Mouse (Mus musculus) stomach, postnatal 0 days (tissue): ENCODE measurements around the gene Slf1. TPM values are rescaled to one million over a fixed set of nuclear protein-coding genes. Genes with fewer than 3 reads are reported as not detected.

Experiments used
- ATAC-seq: fragments of 200-750 bp; cut with Nextera tagmentation; 2 replicates; pipeline ENCODE4 v1.8.0; 2017; ENCODE audit not compliant: low FRiP score, low TSS enrichment
- DNase-seq: peaks from one replicate; pipeline ENCODE4 v3.0.0-alpha.2; 2016; ENCODE audit warnings: low spot score
- H3K27ac ChIP-seq: fragments of 300-500 bp; sonication (generic); replicated peaks from 2 replicates; pipeline ENCODE4 v1.5.1; 2014; ENCODE audit warnings: mild to moderate bottlenecking, control low read depth
- H3K27me3 ChIP-seq: fragments of 300-500 bp; sonication (generic); 2 replicates; pipeline ENCODE4 v1.6.1; 2014; ENCODE audit warnings: low read length; ENCODE audit not compliant: control insufficient read depth, insufficient read depth
- H3K36me3 ChIP-seq: fragments of 300-500 bp; sonication (generic); 2 replicates; pipeline ENCODE4 v1.6.1; 2014; ENCODE audit warnings: low read length, mixed read lengths; ENCODE audit not compliant: control insufficient read depth, insufficient read depth
- H3K4me1 ChIP-seq: fragments of 300-500 bp; sonication (generic); replicated peaks from 2 replicates; pipeline ENCODE4 v1.6.1; 2014; ENCODE audit warnings: antibody characterized with exemption; ENCODE audit not compliant: control insufficient read depth, insufficient read depth
- H3K4me2 ChIP-seq: fragments of 300-500 bp; sonication (generic); replicated peaks from 2 replicates; pipeline ENCODE4 v1.6.1; 2014; ENCODE audit warnings: low read depth, mild to moderate bottlenecking, control low read depth, moderate library complexity
- H3K4me3 ChIP-seq: fragments of 300-500 bp; sonication (generic); 2 replicates; pipeline ENCODE4 v1.5.1; 2014; ENCODE audit warnings: low read depth, low read length, control low read depth
- H3K9ac ChIP-seq: fragments of 300-500 bp; sonication (generic); 2 replicates; pipeline ENCODE4 v1.6.1; 2014; ENCODE audit warnings: mild to moderate bottlenecking, low read length, control low read depth, mixed read lengths
- H3K9me3 ChIP-seq: fragments of 300-500 bp; sonication (generic); 2 replicates; pipeline ENCODE4 v1.6.1; 2016; ENCODE audit warnings: low read length; ENCODE audit not compliant: control insufficient read depth
- CTCF ChIP-seq: IDR thresholded peaks from 2 replicates; pipeline ENCODE4 v1.5.1; 2016; ENCODE audit warnings: antibody characterized with exemption, low read depth, mild to moderate bottlenecking, moderate library complexity
- EP300 ChIP-seq: optimal IDR thresholded peaks from 2 replicates; pipeline ENCODE3; 2016; ENCODE audit warnings: antibody characterized with exemption
- WGBS: fragments of 180-500 bp; shearing (Covaris S2); extraction: QIAGEN DNeasy Blood & Tissue Kit; methylation state at CpG from one replicate; pipeline ENCODE4 v1.1.7; 2014; 5-methylcytosine and 5-hydroxymethylcytosine counted together
- polyA plus RNA-seq: library from polyadenylated mRNA; unstranded; fragments of >200 nt; fragmentation: Nextera tagmentation; extraction: Ambion mirVana; gene quantifications from 2 replicates; pipeline ENCODE4 v1.2.1, GENCODE M21; 2015

Slf1 gene
- 14.9 and 17.1 TPM in 2 replicates for polyA plus RNA-seq

GRCm38 (mm10) chr13:77134931-77135620 lies at the start of gene Slf1, which contains the start of gene 2210408I21Rik:
TSS of gene Slf1 (minus strand) at chr13:77135473.
TSS of gene 2210408I21Rik (plus strand) at chr13:77135540.
- peak; percentile 99 for ATAC-seq
- Histone ChIP-seq H3K4me3 (peak within 1 kb of the TSS; percentile 84), H3K4me2 (peak within 1 kb of the TSS; percentile 62), H3K9ac (peak within 1 kb of the TSS; percentile 82), H3K4me1 (no peaks in the 10 kb centered on the region), H3K9me3 (no peaks in the 10 kb centered on the region), H3K27me3 (no peaks in the 10 kb centered on the region), H3K27ac (peak within 1 kb of the TSS; percentile 86), H3K36me3 (no peaks in the 10 kb centered on the region)
- TF ChIP-seq CTCF = no peak
- no peak for TF ChIP-seq EP300
- DNase-seq = peak; percentile 92
- 1% methylated on average over 63 of the region's 65 CpGs for WGBS

- Histone ChIP-seq H3K36me3 (no peaks in the 10 kb centered on the region), H3K9ac (no peak overlapping the region), H3K9me3 (no peaks in the 10 kb centered on the region), H3K4me2 (no peak overlapping the region), H3K27ac (no peak overlapping the region), H3K27me3 (no peaks in the 10 kb centered on the region), H3K4me1 (no peaks in the 10 kb centered on the region), H3K4me3 (no peak overlapping the region)
- ATAC-seq = no peak
- no peak for DNase-seq
- TF ChIP-seq CTCF = no peak
- no peak for TF ChIP-seq EP300
Observed at GRCm38 (mm10) chr13:77177931-77178330, 42.7 kb upstream of the Slf1 start.

DNA sequence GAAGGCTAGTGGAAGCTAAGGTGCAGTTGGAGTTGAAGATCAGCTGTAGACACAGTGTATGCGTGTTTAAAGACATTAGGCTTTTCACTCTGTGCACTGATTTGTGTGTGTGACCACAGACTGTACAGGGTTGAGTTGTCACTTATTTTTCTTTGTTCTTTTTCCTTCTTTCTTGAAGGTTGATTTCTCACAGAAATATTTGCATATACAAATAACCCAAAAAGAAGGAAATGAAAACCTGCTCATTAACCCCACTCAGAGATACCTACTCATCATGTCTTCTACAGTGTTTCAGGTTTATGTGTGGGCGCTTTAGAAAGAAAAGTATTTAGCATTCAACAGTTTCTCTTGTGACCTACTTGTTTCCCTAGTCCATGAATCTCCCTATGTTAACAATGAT lies 5.6 kb upstream of the Slf1 start:
- 90% methylated on average over 2 of the region's 2 CpGs for WGBS
- H3K4me3 ChIP-seq = no peak overlapping the region
- DNase-seq = no peak
- H3K36me3 ChIP-seq = no peaks in the 10 kb centered on the region
- H3K27me3 ChIP-seq = no peaks in the 10 kb centered on the region
- TF ChIP-seq EP300 (no peak), CTCF (no peak)
- no peak for ATAC-seq
- H3K4me2 ChIP-seq = no peak overlapping the region
- no peak overlapping the region for H3K9ac ChIP-seq
- H3K27ac ChIP-seq = no peak overlapping the region
- no peaks in the 10 kb centered on the region for H3K9me3 ChIP-seq
- H3K4me1 ChIP-seq = no peaks in the 10 kb centered on the region

DNA sequence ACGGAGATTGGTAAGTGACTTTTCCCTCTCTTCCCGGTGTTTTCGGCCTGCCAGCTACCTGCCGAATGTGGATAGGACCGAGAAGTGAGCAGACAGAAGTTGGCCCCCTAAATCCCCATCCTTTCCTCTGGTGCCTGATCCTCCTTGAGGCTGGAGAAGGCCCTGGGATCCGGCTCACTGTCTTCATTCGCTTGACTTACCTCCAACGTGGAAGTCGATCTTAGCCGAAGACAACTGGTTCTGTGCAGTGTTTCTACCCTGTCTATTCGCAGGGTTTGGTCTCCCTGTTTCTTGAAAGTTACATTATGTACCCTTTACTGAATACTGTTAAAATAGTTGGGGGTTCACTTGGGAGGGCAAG lies 328 bp upstream of the Slf1 start:
- Histone ChIP-seq H3K27me3 (no peaks in the 10 kb centered on the region), H3K27ac (peak overlapping the region; percentile 86), H3K4me2 (peak overlapping the region; percentile 62), H3K4me1 (no peaks in the 10 kb centered on the region), H3K9me3 (no peaks in the 10 kb centered on the region), H3K4me3 (peak overlapping the region; percentile 84), H3K36me3 (no peaks in the 10 kb centered on the region), H3K9ac (peak overlapping the region; percentile 82)
- DNase-seq = no peak
- no peak for TF ChIP-seq EP300
- no peak for TF ChIP-seq CTCF
- ATAC-seq = peak; percentile 60
- under 1% methylated on average over 11 of the region's 11 CpGs for WGBS

- Histone ChIP-seq H3K9ac (no peak overlapping the region), H3K36me3 (no peaks in the 10 kb centered on the region), H3K27me3 (no peaks in the 10 kb centered on the region), H3K4me3 (no peak overlapping the region), H3K4me1 (no peaks in the 10 kb centered on the region), H3K4me2 (no peak overlapping the region), H3K27ac (no peak overlapping the region), H3K9me3 (no peaks in the 10 kb centered on the region)
- DNase-seq = no peak
- 61% methylated on average over 2 of the region's 2 CpGs for WGBS
- TF ChIP-seq EP300 (no peak), CTCF (no peak)
- no peak for ATAC-seq
Observed at GRCm38 (mm10) chr13:77131132-77131531, 4.1 kb downstream of the Slf1 start.

- Histone ChIP-seq H3K9ac (no peak overlapping the region), H3K4me1 (no peaks in the 10 kb centered on the region), H3K27ac (no peak overlapping the region), H3K27me3 (no peaks in the 10 kb centered on the region), H3K9me3 (no peaks in the 10 kb centered on the region), H3K4me3 (no peak overlapping the region), H3K36me3 (no peaks in the 10 kb centered on the region), H3K4me2 (no peak overlapping the region)
- no peak for ATAC-seq
- TF ChIP-seq CTCF = no peak
- no peak for TF ChIP-seq EP300
- WGBS = 74% methylated on average over 2 of the region's 2 CpGs
- no peak for DNase-seq
Observed at GRCm38 (mm10) chr13:77128240-77128639, 7.0 kb downstream of the Slf1 start.
